Mouse (Mus musculus): Measurements from ENCODE around the gene Selenok.
A peak's percentile ranks its signal among the peaks of the same experiment; 100 is the strongest.

DNA sequence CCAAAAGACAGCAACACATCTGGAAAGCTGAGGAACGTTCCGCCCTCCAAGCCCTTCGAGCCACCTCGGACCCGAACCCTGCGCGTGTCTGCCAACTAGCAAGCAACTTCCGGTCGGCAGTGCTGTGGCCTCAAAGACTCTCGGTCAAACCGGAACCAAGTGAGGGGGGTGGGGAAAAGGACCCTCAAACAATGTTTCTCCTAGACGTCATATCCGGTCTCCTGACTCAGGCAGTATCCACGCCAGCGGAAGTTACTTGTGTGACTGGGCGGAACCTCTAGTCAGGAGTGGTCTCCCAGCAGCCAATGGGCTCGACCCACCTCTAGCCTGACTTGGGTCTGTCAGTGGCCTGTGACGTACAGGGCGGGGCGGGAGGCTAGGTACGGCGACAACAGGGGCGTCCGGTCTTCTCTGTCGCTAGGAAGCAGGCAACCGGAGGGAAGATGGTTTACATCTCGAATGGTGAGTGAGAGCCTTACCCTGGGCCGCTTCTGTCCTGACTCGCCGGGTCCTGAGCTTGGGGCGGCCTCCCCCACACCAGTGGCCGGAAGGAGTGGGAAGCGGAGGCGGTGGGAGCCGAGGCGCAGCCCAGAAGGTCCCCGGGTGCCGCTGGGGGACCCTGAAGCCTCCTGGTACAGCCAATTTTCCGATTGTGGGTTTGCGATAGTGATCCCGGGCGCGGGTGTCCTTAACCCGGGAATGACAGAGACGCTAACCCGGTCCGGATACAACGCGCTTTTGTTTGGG, at the start of gene Selenok:
- TF ChIP-seq CTCF (IDR thresholded peaks at IDR 0.05; ENCODE audit: borderline replicate concordance, control insufficient read depth, extremely low read depth, insufficient read depth, low read length, poor library complexity) (no peak), POLR2A (IDR thresholded peaks at IDR 0.05; ENCODE audit: control insufficient read depth, extremely low read depth, insufficient read depth, low read length, poor library complexity) (peak; percentile 88)

Data from thymus, adult 2 months (tissue).